Mouse (Mus musculus) cerebellum, adult 2 months (tissue): ENCODE data around the gene Tmem198. TPM values are rescaled to one million over a fixed set of nuclear protein-coding genes. Genes with fewer than 3 reads are reported as not detected.

Source experiments
- DNase-seq, 2 experiments: peaks; one replicate each; pipeline ENCODE4 v3.0.0; 2021
- H3K27ac ChIP-seq: fragments of 200-500 bp; 2 replicates; pipeline ENCODE4 v1.5.1; 2012; ENCODE audit warnings: low read length, control low read depth, inconsistent platforms; ENCODE audit not compliant: insufficient read depth
- H3K27me3 ChIP-seq: fragments of 200-500 bp; 2 replicates; pipeline ENCODE4 v1.6.1; 2012; ENCODE audit warnings: inconsistent platforms, mild to moderate bottlenecking, low read length, moderate library complexity; ENCODE audit not compliant: control insufficient read depth, insufficient read depth
- H3K4me1 ChIP-seq: fragments of 200-500 bp; 2 replicates; pipeline ENCODE4 v1.6.1; 2011; ENCODE audit warnings: low read length; ENCODE audit not compliant: control insufficient read depth, insufficient read depth
- H3K4me3 ChIP-seq: fragments of 200-500 bp; replicated peaks from 2 replicates; pipeline ENCODE3; 2011; ENCODE audit warnings: mild to moderate bottlenecking, low read depth, low read length, control low read depth; ENCODE audit not compliant: insufficient read depth
- CTCF ChIP-seq: fragments of 200-500 bp; IDR thresholded peaks from 2 replicates; pipeline ENCODE4 v1.5.1; 2011; ENCODE audit warnings: low read depth, mild to moderate bottlenecking, control low read depth, low read length, moderate library complexity, borderline replicate concordance; ENCODE audit not compliant: insufficient read depth
- POLR2A ChIP-seq: fragments of 200-500 bp; IDR thresholded peaks from 2 replicates; pipeline ENCODE4 v1.6.1; 2011; ENCODE audit warnings: low read length, control low read depth, borderline replicate concordance; ENCODE audit not compliant: insufficient read depth
- WGBS: fragments of 180-500 bp; shearing (Covaris S2); methylation state at CpG from one replicate; pipeline ENCODE4 v1.1.7; 2018; 5-methylcytosine and 5-hydroxymethylcytosine counted together
- polyA plus RNA-seq: library from polyadenylated mRNA; depleted of rRNA; stranded (reverse); fragments of >200 nt; gene quantifications from 2 replicates; pipeline ENCODE4 v1.2.3, GENCODE M21; 2012

Gene Tmem198
- polyA plus RNA-seq, 1 experiment, result 41.3 TPM

DNA sequence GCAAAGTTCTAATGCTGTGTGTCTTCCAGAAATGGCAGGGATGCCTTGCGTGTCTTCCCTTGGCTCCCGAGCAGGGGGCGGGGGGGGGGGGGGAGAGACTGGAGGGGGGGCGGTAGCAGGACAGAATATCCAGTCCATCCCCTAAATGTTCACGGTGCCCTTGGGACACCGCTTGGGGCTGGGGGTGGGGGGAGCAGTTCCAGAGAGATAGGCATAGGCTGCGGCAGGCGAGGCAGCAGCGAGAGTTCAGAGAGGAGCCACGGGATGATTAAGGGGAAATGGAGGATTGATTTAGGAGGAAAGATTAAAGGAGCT, 21.7 kb upstream of the Tmem198 start:
- 46% methylated on average over 10 of the region's 10 CpGs for WGBS
- H3K27me3 ChIP-seq, result no peaks in the 10 kb centered on the region
- H3K4me3 ChIP-seq, result no peak overlapping the region
- no peak for DNase-seq
- TF ChIP-seq POLR2A (no peak), CTCF (no peak)
- H3K4me1 ChIP-seq, result peaks cover 7% of the 10 kb centered on the region
- H3K27ac ChIP-seq, result no peak overlapping the region

DNA sequence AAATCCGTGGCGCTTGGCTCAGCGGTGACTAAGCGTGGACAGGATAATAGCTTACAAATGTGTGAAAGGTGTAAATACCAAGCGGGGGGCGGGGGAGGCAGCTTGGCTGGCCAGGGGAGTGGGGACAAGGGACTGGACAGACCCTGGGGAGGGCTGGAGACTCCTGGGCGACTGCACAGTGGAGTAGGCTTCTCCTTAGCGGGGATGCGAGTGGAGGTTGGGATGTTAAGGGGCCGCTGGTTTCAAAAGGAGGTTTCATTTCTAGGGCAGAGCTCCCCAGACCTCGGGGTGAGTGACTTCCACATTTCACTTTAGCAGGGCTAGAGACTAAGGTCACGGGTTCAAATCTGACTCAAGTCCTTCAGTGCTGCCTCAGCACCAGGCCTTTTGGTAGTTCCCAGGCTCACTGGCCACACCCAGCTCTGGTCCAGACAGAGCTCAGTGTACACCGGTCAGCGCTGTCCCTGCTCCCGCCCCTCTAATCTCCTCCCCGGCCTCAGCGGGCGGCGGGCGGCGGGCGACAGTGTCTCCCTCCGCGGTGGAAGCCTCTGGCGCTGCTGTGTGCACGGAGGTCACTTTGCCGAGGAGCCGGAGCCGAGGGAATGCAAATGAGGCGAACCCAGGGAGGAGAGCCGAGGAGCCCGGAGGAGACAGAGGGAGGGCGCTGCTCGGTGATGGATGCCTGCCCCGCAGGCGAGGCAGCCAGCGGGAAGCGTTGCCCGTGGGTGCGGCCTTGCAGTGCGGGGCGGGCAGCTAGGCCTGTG, 21.1 kb upstream of the Tmem198 start:
- TF ChIP-seq CTCF (no peak), POLR2A (no peak)
- H3K27ac ChIP-seq, result no peak overlapping the region
- peak overlapping the region; percentile 7 for H3K4me3 ChIP-seq
- no peaks in the 10 kb centered on the region for H3K27me3 ChIP-seq
- WGBS, result 24% methylated on average over 42 of the region's 42 CpGs
- DNase-seq, result peak in 1 of 2 experiments; percentile 50
- peaks cover 7% of the 10 kb centered on the region for H3K4me1 ChIP-seq

DNA sequence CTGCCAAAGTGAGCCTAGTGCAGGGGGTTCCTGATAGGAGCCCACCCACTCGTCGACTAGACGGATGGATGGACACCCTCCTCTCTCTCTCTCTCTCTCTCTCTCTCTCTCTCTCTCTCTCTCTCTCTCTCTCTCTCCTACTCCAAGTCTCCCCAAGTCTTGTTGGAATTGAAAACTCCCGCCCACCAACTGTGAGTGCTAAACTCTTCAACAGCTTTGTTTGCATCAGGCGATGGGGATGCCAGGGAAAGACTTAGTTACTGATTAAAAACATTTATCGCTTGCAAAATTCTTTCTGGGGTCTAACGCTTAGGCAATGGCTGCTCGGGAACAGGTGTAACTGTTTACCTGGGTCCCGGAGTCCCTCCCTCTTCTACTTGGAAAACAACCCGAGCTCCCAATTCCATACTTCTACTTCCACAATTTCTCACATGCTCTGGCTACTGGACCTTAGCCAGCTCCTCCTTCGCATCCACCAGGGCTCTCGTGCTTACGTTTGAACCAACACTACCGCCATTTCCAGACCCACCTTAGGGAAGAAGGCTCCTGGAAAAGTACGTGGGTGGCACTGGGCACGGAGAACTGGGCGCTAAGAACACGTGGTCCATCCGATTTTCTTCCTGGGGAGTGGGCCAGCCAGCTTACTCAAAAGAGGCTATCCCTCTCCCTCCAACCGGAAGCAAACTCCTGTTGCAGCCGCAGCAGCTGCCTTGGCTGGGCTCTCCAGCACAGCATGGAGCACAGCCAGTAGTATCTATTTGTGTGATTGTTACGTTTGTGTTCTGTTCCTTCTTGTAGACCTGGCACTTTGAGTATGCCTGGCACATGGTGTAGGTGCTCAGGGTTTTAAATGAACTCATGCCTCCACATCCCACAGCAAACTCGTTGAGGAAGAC, 20.3 kb upstream of the Tmem198 start:
- TF ChIP-seq CTCF (no peak), POLR2A (no peak)
- 31% methylated on average over 23 of the region's 23 CpGs for WGBS
- Histone ChIP-seq H3K27ac (no peak overlapping the region), H3K4me1 (peaks cover 7% of the 10 kb centered on the region), H3K4me3 (peak overlapping the region; percentile 7), H3K27me3 (no peaks in the 10 kb centered on the region)
- no peak for DNase-seq

DNA sequence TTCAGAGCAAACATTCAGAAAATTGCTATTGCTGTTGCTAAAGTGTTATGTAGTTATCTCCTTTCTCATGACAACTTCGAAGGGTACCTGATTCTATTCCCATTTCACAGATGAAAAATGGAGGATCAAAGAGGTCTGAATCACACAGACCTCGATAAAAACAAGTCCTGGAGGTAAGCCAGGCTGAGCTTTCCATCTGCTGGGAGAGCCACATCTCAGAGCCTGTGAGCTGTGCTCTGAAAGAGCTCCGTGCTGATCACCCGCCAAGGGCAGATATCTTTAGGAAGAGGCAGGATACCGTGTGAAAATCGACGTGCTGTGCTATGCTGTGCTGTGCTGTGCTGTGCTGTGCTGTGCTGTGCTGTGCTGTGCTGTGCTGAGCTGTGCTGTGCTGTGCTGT, 19.0 kb upstream of the Tmem198 start:
- H3K27me3 ChIP-seq, result no peaks in the 10 kb centered on the region
- TF ChIP-seq POLR2A, result no peak
- no peak for TF ChIP-seq CTCF
- H3K4me3 ChIP-seq, result no peak overlapping the region
- peaks cover 12% of the 10 kb centered on the region for H3K4me1 ChIP-seq
- 20% methylated on average over 7 of the region's 7 CpGs for WGBS
- no peak for DNase-seq
- no peak overlapping the region for H3K27ac ChIP-seq

DNA sequence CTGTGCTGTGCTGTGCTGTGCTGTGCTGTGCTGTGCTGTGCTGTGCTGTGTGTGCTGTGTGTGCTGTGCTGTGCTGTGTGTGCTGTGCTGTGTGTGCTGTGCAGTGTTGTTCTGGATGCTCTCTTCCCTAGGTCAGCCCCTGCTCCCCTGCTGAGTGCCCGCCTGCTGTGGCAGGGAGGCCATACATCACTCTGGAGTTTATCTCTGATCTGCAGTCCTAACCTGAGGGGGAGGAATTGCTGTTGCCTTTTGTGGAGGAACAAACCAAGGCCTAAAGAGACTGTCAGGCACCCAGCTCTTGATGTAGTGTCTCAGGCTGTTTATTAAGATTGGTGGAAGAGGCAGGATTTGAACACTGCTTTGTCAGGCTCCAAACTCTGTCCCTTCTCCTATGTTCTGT, 16.7 kb upstream of the Tmem198 start:
- TF ChIP-seq POLR2A, result no peak
- no peak for TF ChIP-seq CTCF
- 74% methylated on average over 1 of the region's 1 CpGs for WGBS
- Histone ChIP-seq H3K27ac (no peak overlapping the region), H3K27me3 (no peaks in the 10 kb centered on the region), H3K4me1 (peaks cover 15% of the 10 kb centered on the region), H3K4me3 (no peak overlapping the region)
- DNase-seq, result no peak

DNA sequence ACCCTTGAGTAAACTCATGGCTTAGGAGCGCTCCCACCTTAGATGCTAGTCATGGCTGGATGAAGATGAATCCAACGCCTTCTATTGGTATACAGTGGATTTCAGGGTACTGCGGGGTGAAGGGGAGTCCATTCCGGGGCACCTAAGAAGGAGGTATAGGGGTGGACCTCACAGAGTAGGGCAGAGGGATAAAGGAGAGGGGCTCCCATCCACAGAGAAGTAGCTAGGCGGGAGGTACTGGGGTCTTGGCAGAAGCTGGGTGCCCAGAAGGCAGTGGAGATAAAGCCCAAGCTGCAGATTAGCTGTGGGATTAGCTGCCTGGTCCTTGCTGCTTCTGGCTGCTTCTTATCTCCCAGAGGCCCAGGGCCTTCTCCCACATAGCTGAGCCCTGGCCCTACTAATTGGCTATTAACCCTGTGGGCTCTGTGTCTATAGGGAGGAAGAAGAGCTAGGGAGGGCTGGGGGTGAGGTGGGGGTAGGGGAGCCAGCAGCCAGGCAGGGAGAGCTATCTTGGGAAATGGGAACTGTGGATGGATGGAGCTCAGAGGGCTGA, 15.6 kb upstream of the Tmem198 start:
- TF ChIP-seq CTCF (no peak), POLR2A (no peak)
- Histone ChIP-seq H3K4me3 (no peak overlapping the region), H3K27me3 (no peaks in the 10 kb centered on the region), H3K27ac (no peak overlapping the region), H3K4me1 (peaks cover 15% of the 10 kb centered on the region)
- 90% methylated on average over 5 of the region's 5 CpGs for WGBS
- no peak for DNase-seq

DNA sequence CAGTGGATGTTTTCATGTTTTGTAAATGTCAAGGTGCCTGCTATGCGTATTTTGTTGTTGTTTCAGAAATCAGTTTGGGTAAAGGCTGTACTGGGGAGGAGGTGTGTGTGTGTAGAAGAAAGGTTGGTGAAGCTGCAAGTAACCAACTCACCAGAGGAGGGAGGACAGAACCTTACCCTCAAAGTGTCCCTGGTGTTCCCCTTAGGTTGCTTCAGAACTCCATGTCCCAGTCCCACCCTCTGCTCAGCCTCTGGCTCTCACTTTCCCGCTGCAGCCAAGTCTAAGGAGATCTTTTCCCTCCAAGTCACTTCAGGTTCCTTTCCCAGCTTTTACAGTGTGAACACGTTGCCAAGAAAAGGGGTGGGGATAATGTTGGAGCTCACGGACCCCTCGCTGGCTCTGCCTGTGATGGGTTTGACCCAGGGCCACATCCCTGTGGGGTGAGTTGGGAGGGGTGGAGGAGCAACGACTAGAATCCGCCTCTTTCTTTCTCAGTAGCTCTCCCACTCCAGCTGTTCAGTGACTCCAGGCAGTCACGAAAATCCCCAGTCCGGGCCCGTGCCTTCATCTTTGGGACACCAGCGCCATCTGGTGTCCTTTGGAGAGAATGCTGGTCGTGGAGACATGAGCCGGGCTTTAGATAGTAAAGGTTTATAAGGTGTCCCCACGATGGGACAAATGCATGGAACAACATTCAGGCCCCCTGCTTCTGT, 12.0 kb upstream of the Tmem198 start:
- WGBS, result 9% methylated on average over 14 of the region's 14 CpGs
- Histone ChIP-seq H3K4me3 (no peak overlapping the region), H3K27ac (no peak overlapping the region), H3K27me3 (no peaks in the 10 kb centered on the region), H3K4me1 (peaks cover 9% of the 10 kb centered on the region)
- peak; percentile 78 to 89 for DNase-seq
- TF ChIP-seq CTCF (peak; percentile 92), POLR2A (no peak)
